Mouse (Mus musculus) cortical plate, adult 2 months (tissue): Measurements from ENCODE around the gene Aak1.

ENCODE experiments used
- CTCF ChIP-seq: fragments of 200-500 bp; IDR thresholded peaks from 2 replicates; pipeline ENCODE4 v1.5.1; 2011; ENCODE audit warnings: mild to moderate bottlenecking, control low read depth, low read length; ENCODE audit not compliant: insufficient read depth; ENCODE audit errors: extremely low read depth
- POLR2A ChIP-seq: fragments of 200-500 bp; IDR thresholded peaks from 2 replicates; pipeline ENCODE4 v1.6.1; 2011; ENCODE audit warnings: mild to moderate bottlenecking, low read length, control low read depth; ENCODE audit not compliant: insufficient read depth; ENCODE audit errors: extremely low read depth

DNA sequence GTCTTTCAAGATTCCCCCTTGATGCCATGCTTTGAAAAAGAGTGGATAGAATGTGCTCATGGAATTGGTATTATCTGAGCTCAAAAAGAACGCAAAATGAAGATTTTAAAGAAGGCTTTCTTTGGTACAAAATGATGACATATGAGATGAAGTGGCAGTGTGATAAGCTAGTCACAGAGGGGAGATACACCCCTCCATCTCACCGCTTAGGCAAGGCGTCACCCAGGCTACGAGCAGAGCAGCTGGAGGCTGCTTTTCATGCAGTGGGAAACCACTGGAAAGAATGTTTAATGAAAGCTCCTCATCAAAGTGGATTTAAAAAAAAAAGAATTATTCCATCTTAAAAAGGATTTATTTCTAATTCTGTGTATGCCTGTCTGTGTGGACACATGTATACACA, 37.5 kb downstream of the Aak1 start:
- no peak for TF ChIP-seq CTCF
- no peak for TF ChIP-seq POLR2A
